Mouse (Mus musculus) MEL (cell line): ENCODE results near the gene Zfp217.

Experiments
- CHD2 ChIP-seq: IDR thresholded peaks from 2 replicates; pipeline ENCODE4 v1.6.1; 2011; ENCODE audit warnings: low read length, improper control_type of control experiment
- CTCF ChIP-seq, 3 experiments: IDR thresholded peaks in 2 of 3; conservative IDR thresholded peaks in 1 of 3; 2 replicates each; pipeline ENCODE4 v1.5.1; 2011 to 2012; ENCODE audit warnings: low read length in 3 of 3, low read depth in 2 of 3, mild to moderate bottlenecking in 2 of 3, improper control_type of control experiment in 1 of 3, inconsistent platforms in 1 of 3, mixed read lengths in 1 of 3, moderate library complexity in 1 of 3; ENCODE audit not compliant: control insufficient read depth in 1 of 3, insufficient read depth in 1 of 3, poor library complexity in 1 of 3, severe bottlenecking in 1 of 3
- GATA1 ChIP-seq: IDR thresholded peaks from 2 replicates; pipeline ENCODE4 v1.6.1; 2011; ENCODE audit warnings: low read depth, low read length, improper control_type of control experiment
- RCOR1 ChIP-seq: IDR thresholded peaks from 2 replicates; pipeline ENCODE4 v1.6.1; 2012; ENCODE audit warnings: low read depth, mild to moderate bottlenecking, inconsistent platforms, low read length, improper control_type of control experiment
- SMC3 ChIP-seq: IDR thresholded peaks from 2 replicates; pipeline ENCODE4 v1.6.1; 2011; ENCODE audit warnings: low read depth, low read length, improper control_type of control experiment
- USF1 ChIP-seq: IDR thresholded peaks from 2 replicates; pipeline ENCODE4 v1.6.1; 2014; ENCODE audit warnings: low read depth, mild to moderate bottlenecking, inconsistent platforms, low read length, improper control_type of control experiment, moderate library complexity

DNA sequence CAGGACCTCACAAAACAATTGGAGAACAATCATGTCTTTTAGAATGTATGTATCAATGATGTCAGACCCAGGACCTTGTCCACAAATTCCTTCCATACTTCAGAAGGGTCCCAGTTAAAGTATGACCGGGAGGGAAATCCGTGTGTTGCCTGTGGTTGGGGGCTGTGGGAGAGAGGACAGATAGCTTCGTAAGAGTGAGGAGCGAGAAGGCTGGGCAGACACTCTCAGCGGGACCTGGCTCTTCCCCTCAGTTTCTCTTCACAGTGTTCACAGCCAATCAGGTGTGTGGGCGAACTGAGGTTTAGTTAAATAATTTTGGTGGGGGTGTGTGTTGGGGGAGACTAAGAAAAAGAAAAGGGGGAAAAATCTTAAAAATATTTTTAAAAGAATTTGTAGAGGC lies 34.0 kb upstream of the Zfp217 start:
- TF ChIP-seq RCOR1, result no peak
- no peak for TF ChIP-seq USF1
- TF ChIP-seq GATA1, result no peak
- no peak for TF ChIP-seq CTCF (IDR thresholded peaks at IDR 0.05 in 2 of 3, conservative IDR thresholded peaks at IDR 0.05 in 1 of 3; ENCODE audit: control insufficient read depth in 1 of 3, insufficient read depth in 1 of 3, low read depth in 2 of 3, low read length in 3 of 3, poor library complexity in 1 of 3, severe bottlenecking in 1 of 3)
- TF ChIP-seq SMC3, result no peak
- no peak for TF ChIP-seq CHD2
